Mouse (Mus musculus): ENCODE results near the gene Srxn1. TPM values are rescaled to one million over a fixed set of nuclear protein-coding genes. Genes with fewer than 3 reads are reported as not detected.

The Srxn1 gene
- total and polyA plus RNA-seq, 3 experiments = 19.2 to 35.9 (median 23.9) TPM

DNA sequence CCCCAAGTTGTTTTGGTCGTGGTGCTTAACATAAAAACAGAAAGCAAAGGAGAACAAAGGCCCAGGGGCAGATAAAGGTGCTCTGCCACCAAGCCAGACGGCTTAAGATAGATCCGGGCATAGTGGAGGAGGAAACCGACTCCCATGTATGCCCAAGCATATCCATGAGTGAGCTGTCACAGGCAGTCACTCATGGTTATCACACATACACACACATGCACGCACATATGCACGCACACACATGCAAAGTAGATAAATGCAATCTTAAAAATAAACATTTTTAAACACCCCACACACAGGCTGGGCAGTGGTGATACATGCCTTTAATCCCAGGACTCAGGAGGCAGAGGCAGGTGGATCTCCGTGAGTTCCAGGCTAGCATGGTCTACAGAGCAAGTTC, 12.4 kb downstream of the Srxn1 start:
- H3K79me2 ChIP-seq (replicated peaks; ENCODE audit: control insufficient read depth, insufficient read depth, low read length) = no peaks in the 10 kb centered on the region
- H3K36me3 ChIP-seq (ENCODE audit: control insufficient read depth, insufficient read depth, low read length) = no peaks in the 10 kb centered on the region
- TF ChIP-seq CTCF (IDR thresholded peaks at IDR 0.05) (no peak), EP300 (IDR thresholded peaks at IDR 0.05; ENCODE audit: insufficient read depth, low read depth, low read length) (no peak), POLR2A (IDR thresholded peaks at IDR 0.05; ENCODE audit: insufficient read depth, low read depth, low read length) (no peak)
- 69% methylated on average over 7 of the region's 7 CpGs for WGBS
- H3K4me1 ChIP-seq (ENCODE audit: control insufficient read depth, insufficient read depth, low read length) = peaks cover 2% of the 10 kb centered on the region
- no peaks in the 10 kb centered on the region for H3K27me3 ChIP-seq (ENCODE audit: control insufficient read depth, insufficient read depth, low read length)
- DNase-seq = no peak
- H3K27ac ChIP-seq = no peak overlapping the region
- H3K4me3 ChIP-seq = no peak overlapping the region
- intact Hi-C loops (cut with DNase I) = no loop called here
- H3K9ac ChIP-seq (ENCODE audit: low read depth, low read length) = no peak overlapping the region

DNA sequence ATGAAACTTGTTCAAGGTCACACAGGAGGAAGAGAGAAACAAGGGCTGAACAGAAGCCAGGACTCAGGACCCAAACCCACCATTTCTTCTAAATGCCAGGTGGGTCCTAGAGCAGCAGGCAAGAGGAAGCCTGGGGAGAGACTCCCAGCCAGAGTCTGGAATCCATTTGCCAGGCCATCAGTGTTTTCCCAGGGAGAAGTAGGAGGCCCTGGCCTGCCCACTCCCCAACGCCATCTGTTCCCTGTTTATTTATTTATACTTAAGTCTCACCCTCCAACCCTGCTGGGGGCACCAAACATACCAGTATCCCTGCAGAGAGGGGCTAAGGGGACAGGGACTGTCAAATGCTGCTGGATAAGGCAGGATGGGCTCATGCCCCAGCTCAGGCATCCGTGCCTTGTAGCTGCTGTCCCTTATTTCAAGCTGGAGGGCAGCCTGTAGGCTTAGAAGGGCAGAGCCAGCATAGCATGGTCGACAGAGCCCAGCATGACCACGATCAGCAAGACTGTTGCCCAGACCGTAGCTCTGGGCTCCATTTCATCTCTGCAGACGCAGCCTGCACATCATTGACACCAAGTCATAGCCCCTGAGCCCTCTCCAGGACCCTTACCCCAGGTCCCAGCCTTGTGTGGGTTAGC, 14.0 kb downstream of the Srxn1 start:
- intact Hi-C loops (cut with DNase I) = no loop called here
- 60% methylated on average over 6 of the region's 6 CpGs for WGBS
- H3K9ac ChIP-seq (ENCODE audit: low read depth, low read length) = no peak overlapping the region
- no peaks in the 10 kb centered on the region for H3K79me2 ChIP-seq (replicated peaks; ENCODE audit: control insufficient read depth, insufficient read depth, low read length)
- DNase-seq = no peak
- H3K4me1 ChIP-seq (ENCODE audit: control insufficient read depth, insufficient read depth, low read length) = peaks cover under 1% of the 10 kb centered on the region
- TF ChIP-seq CTCF (IDR thresholded peaks at IDR 0.05) (no peak), POLR2A (IDR thresholded peaks at IDR 0.05; ENCODE audit: insufficient read depth, low read depth, low read length) (no peak), EP300 (IDR thresholded peaks at IDR 0.05; ENCODE audit: insufficient read depth, low read depth, low read length) (no peak)
- H3K4me3 ChIP-seq = no peak overlapping the region
- H3K36me3 ChIP-seq (ENCODE audit: control insufficient read depth, insufficient read depth, low read length) = no peaks in the 10 kb centered on the region
- H3K27ac ChIP-seq = no peak overlapping the region
- H3K27me3 ChIP-seq (ENCODE audit: control insufficient read depth, insufficient read depth, low read length) = no peaks in the 10 kb centered on the region

DNA sequence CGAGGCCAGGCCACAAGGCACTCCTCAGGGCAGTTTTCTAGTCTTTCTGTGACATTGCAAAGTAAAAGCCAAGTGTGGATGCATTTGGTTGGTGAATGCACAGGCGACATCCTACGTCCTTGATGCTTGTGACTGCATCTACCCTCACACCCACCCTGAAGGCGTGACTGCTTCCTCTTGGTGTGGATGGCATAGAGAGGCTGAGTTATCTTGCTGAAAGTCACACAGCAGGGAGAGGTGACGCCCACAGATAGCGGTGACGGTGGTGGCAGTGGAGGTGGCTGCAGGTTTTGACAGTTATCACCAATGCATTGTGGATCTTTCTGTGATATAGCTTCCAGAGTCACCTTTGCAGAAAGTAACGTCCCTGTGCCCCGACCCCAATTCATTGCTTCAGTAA, 17.6 kb downstream of the Srxn1 start:
- no peak for DNase-seq
- H3K9ac ChIP-seq (ENCODE audit: low read depth, low read length) = no peak overlapping the region
- TF ChIP-seq POLR2A (IDR thresholded peaks at IDR 0.05; ENCODE audit: insufficient read depth, low read depth, low read length) (no peak), EP300 (IDR thresholded peaks at IDR 0.05; ENCODE audit: insufficient read depth, low read depth, low read length) (no peak), CTCF (IDR thresholded peaks at IDR 0.05) (no peak)
- H3K79me2 ChIP-seq (replicated peaks; ENCODE audit: control insufficient read depth, insufficient read depth, low read length) = no peaks in the 10 kb centered on the region
- H3K4me3 ChIP-seq = no peak overlapping the region
- H3K27ac ChIP-seq = no peak overlapping the region
- H3K27me3 ChIP-seq (ENCODE audit: control insufficient read depth, insufficient read depth, low read length) = no peaks in the 10 kb centered on the region
- H3K4me1 ChIP-seq (ENCODE audit: control insufficient read depth, insufficient read depth, low read length) = no peaks in the 10 kb centered on the region
- 65% methylated on average over 9 of the region's 9 CpGs for WGBS
- intact Hi-C loops (cut with DNase I) = no loop called here
- H3K36me3 ChIP-seq (ENCODE audit: control insufficient read depth, insufficient read depth, low read length) = no peaks in the 10 kb centered on the region

DNA sequence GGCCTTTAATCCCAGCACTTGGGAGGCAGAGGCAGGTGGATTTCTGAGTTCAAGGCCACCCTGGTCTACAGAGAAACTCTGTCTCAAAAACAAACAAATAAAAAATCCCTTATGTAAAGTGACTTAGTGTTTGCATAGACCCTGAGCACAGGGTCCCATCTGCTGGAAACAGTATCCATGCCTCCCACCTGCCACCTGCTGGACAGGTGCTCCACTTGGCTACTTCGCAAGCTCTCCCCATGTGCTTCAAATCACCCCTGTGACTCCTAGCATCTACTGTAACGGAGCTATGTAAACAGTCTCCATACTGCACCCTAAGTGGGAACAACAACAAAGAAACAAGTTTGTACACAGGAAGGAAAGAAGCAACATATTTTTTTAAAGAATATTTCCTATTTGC, 23.3 kb downstream of the Srxn1 start:
- WGBS = 80% methylated on average over 2 of the region's 2 CpGs
- DNase-seq = no peak
- Histone ChIP-seq H3K79me2 (replicated peaks; ENCODE audit: control insufficient read depth, insufficient read depth, low read length) (no peaks in the 10 kb centered on the region), H3K9ac (ENCODE audit: low read depth, low read length) (no peak overlapping the region), H3K27ac (no peak overlapping the region), H3K36me3 (ENCODE audit: control insufficient read depth, insufficient read depth, low read length) (no peaks in the 10 kb centered on the region), H3K4me3 (no peak overlapping the region), H3K27me3 (ENCODE audit: control insufficient read depth, insufficient read depth, low read length) (no peaks in the 10 kb centered on the region), H3K4me1 (ENCODE audit: control insufficient read depth, insufficient read depth, low read length) (peaks cover 4% of the 10 kb centered on the region)
- intact Hi-C loops (cut with DNase I) = no loop called here
- TF ChIP-seq POLR2A (IDR thresholded peaks at IDR 0.05; ENCODE audit: insufficient read depth, low read depth, low read length) (no peak), CTCF (IDR thresholded peaks at IDR 0.05) (no peak), EP300 (IDR thresholded peaks at IDR 0.05; ENCODE audit: insufficient read depth, low read depth, low read length) (no peak)

DNA sequence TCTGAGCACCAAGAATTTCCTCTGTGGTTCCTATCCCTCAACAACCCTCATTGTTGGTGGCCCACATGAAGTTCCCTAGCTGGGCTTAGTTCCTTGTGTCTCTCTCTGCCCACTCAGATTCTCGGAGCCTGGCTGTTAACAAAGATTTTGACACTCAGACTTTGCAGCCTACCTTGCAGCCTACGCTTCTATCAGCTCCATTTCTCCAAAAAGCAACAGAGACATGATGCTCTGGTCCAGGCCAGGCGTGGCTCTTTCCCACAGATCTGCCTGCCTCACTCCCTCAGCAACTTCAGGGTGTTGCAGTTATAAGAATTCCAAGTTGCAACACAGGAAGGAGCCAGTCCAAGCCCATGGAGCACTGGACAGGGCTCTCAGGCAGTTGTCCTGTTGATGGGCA, 24.5 kb downstream of the Srxn1 start:
- Histone ChIP-seq H3K27ac (no peak overlapping the region), H3K4me1 (ENCODE audit: control insufficient read depth, insufficient read depth, low read length) (peaks cover 4% of the 10 kb centered on the region), H3K4me3 (no peak overlapping the region), H3K27me3 (ENCODE audit: control insufficient read depth, insufficient read depth, low read length) (no peaks in the 10 kb centered on the region), H3K9ac (ENCODE audit: low read depth, low read length) (no peak overlapping the region), H3K36me3 (ENCODE audit: control insufficient read depth, insufficient read depth, low read length) (no peaks in the 10 kb centered on the region), H3K79me2 (replicated peaks; ENCODE audit: control insufficient read depth, insufficient read depth, low read length) (no peaks in the 10 kb centered on the region)
- TF ChIP-seq EP300 (IDR thresholded peaks at IDR 0.05; ENCODE audit: insufficient read depth, low read depth, low read length) (no peak), CTCF (IDR thresholded peaks at IDR 0.05) (no peak), POLR2A (IDR thresholded peaks at IDR 0.05; ENCODE audit: insufficient read depth, low read depth, low read length) (no peak)
- intact Hi-C loops (cut with DNase I) = no loop called here
- 78% methylated on average over 3 of the region's 3 CpGs for WGBS
- no peak for DNase-seq

DNA sequence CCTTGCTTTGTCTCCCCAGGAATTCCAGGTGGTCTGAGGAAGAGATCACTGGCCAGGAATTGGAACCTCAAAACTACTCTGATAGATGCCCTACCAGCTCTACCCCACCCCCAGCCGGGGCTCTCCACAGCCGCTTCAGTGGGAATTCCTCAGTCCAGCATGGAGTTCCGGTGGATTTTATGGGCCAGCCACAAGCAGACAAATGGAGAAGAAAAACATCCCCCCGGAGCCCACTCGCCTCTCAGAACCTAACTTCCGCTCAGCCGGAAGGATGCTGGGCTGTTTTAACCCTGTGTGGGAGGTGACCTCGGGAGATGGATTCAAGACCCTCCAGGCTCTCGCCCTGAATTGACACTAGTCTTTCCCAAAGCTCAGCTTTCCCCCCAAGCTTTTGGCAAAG, 26.7 kb downstream of the Srxn1 start:
- no peak overlapping the region for H3K27ac ChIP-seq
- no peak for TF ChIP-seq EP300 (IDR thresholded peaks at IDR 0.05; ENCODE audit: insufficient read depth, low read depth, low read length)
- no peak for TF ChIP-seq POLR2A (IDR thresholded peaks at IDR 0.05; ENCODE audit: insufficient read depth, low read depth, low read length)
- no peak for TF ChIP-seq CTCF (IDR thresholded peaks at IDR 0.05)
- no peak overlapping the region for H3K4me3 ChIP-seq
- no peak overlapping the region for H3K9ac ChIP-seq (ENCODE audit: low read depth, low read length)
- DNase-seq = no peak
- H3K27me3 ChIP-seq (ENCODE audit: control insufficient read depth, insufficient read depth, low read length) = no peaks in the 10 kb centered on the region
- intact Hi-C loops (cut with DNase I) = no loop called here
- WGBS = 32% methylated on average over 9 of the region's 9 CpGs
- H3K36me3 ChIP-seq (ENCODE audit: control insufficient read depth, insufficient read depth, low read length) = no peaks in the 10 kb centered on the region
- peaks cover 4% of the 10 kb centered on the region for H3K4me1 ChIP-seq (ENCODE audit: control insufficient read depth, insufficient read depth, low read length)
- H3K79me2 ChIP-seq (replicated peaks; ENCODE audit: control insufficient read depth, insufficient read depth, low read length) = no peaks in the 10 kb centered on the region

Measured in heart, adult 2 months (tissue).